Mouse (Mus musculus) adrenal gland (tissue): ENCODE measurements around the gene Stard3.

ENCODE experiments used
- intact Hi-C: fragments of 180-260 bp; cut with DNase I; formaldehyde crosslinking; loops from one replicate; pipeline ENCODE4 v1.15.1; 2025

The Stard3 gene

DNA sequence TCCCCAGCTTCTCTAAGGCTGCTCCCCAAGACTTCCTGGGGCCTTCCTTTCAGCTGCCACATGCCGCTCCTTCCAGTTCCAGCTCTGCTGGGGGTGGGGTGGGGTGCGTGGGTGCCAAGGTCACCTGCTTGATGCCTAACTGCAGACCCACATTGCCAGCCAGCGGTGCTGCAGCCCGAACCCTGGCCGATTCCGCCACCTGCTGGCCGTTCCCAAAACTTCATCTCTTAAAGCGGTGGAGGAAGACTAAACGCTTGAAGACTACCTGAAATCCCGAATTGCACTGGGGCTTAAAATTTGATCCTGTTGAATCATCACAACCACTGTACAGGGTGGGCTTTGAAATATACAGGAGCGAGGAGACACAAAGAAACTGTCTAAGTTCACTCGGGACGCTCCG, 12.9 kb upstream of the Stard3 start:
- intact Hi-C loops: no loop called here

DNA sequence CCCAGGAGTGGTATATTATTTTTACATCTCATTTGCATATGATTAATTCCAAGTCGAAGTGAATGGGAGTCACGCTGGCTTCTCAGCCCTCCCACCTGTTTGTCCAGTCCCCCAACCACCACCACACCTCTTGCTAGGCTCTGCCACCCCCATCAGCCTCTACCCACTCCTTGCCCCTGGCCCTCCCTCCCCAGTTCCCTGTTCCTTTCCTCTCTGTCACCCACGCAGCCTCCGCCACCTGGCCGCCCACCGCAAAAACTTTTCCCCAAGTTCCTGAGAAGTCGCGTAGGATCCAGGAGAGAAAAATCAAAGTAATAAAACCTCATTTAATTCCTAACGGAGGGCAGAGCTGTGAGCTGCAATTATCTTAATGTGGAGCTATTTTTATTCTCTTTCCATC, 12.0 kb upstream of the Stard3 start:
- intact Hi-C loops: no loop called here

DNA sequence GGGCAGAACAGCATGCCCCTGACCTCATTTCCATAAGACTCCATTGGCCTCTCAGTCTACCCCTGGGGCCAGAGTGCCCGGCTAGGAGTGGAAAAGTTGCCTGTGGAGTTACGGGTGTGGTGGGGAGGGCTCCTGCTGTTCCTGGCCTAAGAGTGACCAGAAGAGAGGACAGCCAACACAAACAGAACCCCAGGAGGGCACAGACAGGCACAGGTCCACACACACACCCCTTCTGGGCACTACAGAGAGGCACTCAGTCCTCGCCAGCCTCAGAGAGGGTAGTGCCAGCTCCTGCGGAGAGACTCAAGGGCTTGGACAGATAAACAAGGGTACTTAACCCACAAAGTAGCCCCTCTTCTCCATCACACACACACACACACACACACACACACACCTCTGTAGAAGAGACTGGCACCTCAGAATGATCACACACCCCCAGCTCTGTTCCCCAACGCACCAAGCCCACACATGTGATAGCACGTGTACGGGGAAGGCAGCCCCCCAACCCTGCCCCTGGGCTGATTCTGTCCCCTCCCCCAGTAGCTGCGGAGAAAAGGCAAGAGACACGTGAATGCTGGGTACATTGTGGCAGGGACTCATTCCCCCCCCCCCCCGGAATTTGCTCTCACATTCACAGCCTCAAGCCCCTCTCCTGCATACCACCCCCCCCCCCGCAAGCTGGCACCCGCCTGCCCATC, 10.6 kb upstream of the Stard3 start:
- intact Hi-C loops: no loop called here

DNA sequence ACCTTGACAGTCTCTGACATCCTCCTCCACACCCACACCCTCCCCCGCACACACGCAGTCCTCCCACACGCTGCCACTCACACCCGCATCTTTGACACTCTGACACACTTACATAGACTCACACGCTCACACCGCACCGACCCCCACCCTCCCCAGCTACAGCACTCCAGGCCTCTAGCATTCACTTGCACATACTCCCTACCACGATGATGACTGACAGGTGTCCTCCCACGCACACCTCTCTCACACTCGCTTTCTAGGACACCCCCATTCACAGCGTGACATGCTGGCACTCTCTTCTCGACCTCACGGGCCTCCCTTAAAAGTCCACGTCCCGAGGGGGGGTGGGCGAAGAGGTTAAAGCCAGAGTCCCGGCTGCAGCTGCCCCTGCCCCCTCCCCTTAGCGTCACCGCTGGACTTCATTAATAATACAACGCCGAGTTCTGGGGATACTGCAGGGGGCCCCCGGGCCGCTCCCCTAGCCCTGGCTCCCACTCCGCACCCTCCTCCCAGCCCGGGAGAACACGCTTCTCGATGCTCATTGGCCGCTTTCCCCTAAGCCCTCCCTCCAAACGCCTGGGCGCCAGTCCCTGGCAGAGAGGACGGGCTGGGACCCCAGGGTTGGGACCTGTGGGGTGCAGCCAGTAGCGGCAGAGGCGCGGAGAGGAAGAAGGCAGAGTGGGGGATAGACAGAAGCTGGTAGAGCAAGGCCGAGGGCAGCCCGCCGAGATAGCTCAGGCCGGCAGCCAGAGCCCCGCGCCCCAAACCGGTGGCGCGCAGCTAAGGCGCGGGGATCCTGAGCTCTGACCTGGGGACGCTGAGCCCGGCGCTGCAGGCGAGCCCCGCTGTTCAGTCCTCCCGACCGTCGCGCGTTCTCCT, 9.8 kb upstream of the Stard3 start, which contains the start of gene Ppp1r1b:
TSS of gene Ppp1r1b (plus strand) at position 322 of the 879 bp plus-strand sequence.
- intact Hi-C loops: no loop called here

DNA sequence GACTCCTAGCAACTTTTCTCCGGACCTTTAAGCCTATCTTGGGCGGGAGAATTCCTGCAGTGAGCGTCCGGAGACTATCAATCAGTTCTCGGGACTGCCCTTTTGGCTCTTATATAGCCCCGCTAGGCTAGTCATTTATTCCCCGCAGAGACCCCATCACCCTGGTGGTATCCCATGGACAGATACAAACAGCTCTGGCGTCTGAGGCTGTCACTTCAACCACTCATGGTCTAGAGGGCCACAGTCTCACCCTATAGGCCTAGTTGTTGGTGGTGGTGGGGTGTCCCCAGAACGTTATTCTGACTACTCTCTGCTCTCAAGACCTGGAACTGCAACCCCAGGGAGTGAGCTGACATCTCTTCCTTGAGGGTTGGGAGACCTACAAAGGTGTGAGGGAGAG, 8.9 kb upstream of the Stard3 start:
- intact Hi-C loops: no loop called here

DNA sequence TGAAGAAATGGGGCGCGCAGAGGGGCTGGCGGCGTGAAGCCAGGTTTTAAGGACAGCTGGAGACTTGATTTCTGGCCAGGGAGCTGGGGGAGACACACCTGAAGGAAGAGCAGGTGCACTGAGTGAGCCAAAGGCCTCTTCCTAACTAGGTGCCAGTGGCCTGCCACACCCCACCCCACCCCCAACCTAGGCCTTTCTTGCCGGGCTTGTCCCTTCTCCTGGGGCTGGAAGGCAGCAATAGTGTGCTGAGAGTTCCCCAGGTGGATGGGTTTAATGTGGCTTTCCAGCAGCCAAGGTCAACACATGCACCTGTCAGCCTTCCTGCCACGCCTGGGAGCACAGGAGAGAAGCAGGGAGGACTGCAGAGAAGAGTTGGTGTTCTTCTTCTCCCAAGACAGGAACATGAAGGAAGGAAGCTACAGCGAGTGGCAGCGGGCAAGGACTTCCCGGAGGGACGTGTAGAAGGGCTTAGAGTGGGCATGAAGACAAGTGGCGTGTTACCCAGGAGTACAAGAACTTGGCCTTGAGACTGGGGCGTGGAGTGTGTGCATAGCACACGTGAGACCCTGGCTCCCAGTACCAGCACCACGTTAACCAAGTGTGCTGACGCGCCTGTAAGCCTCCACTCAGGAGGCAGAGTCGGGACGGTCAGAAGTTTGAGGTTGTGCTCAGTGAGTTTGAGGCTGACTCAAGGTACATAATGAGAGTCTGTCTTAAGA, 5.7 kb upstream of the Stard3 start:
- intact Hi-C loops: no loop called here

DNA sequence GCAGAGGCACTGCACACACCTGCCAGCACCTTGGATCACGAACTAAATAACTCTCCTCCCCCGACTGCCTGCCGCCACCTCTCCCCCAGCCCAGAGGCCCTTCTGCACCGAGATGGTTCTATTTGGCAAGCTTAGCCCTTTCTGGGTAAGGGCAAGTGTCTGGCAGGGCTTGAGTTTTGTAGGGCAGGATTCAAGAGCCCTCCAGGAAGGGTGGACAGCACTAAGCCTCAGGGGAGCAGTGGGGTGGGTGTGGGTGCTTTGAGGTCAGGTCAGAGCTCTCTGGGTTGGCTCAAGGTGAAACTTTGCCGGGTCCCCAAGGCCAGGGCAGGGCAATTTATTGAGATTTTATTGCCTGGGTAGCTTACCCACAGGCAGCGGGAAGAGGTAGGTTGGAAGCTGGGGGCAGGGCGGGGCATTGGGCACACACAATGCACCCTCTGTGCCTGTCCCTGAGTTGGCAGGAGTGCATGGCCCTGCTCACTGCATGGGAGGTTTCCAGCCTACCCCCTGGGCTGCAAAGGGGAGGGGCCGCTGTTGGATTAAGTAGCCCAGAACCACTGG, 4.4 kb upstream of the Stard3 start:
- intact Hi-C loops: no loop called here

DNA sequence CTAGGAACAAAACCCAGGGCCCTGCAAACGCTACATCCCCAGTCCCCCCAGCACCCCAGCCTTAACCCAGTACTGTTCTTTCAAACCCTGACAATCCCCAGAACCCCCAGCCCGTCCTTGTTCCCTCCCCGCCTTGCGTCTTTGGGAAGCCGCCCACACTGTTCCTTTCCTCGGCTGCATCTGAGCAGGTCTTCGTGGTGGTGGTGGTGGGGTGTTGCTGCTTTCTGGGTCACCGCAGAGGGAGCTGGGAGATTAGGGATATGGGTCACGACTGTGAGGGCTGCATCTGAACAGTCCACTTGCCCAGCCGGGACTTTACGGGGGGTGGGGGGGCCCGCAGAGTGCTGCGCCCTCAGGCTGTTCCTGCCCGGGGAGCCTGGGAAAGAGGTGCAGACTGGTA, 3.7 kb upstream of the Stard3 start:
- intact Hi-C loops: no loop called here

DNA sequence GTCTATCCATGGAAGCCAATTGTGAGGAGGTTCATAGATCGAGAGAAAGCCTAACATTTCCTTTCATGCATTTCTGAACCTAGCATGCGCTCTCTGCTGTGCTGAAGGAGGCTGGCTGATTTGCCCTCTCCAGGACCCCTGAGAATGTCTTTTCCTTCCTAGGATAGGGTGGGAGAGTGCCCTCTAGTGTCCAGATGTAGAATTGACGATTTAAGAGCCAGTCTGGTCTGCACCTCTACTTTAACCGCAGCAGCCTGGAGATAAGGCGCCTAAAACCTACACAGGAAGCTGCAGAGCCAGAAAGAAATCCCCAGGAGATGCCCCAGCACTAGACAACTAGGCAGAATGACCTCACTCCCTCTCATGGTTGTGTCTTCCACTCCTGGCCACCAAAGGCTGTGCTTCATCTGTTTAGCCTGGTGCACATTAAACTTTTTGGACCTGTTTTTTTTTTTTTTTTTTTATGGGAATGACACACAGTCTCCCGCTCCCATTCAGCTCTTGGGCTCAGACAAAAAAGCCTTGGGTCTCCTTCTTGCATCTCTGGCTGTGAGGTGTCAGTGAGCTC, 2.4 kb upstream of the Stard3 start:
- intact Hi-C loops: no loop called here

DNA sequence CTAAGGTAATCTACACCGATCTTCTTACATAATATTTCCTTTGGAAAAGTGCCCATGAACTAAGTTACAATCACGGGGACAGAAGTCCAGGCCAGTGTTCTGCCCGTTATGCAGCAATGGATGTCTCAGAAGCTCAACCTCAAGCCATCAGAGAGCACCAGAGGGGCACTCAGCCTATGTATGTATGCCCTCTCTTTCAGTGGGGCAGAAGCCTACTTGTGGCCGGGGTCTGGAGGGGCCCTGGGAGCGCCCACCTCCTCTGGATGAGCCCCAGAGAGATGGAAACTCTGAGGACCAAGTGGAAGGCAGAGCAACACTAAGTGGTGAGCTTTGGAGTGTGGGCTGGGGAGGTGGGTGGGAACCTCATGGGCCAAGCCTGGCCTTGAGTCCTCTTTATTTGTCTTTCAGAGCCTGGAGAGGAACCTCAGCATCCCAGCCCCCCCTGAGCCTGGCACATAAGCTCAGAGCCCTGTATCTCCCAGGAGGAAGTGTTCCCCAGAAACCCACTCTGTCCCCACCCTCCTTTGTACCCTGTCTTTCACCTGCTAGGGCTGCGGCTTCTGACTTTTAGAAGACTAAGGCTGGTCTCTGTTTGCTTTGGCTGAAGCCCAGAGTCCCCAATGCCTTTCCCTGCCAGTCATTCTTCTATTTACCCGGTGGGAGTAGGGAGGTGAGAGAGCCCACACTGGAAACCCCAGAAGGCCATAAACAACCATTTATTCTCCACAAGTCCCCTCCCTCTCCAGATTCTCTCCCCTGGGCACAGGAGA, 1.4 kb upstream of the Stard3 start:
- intact Hi-C loops: no loop called here

DNA sequence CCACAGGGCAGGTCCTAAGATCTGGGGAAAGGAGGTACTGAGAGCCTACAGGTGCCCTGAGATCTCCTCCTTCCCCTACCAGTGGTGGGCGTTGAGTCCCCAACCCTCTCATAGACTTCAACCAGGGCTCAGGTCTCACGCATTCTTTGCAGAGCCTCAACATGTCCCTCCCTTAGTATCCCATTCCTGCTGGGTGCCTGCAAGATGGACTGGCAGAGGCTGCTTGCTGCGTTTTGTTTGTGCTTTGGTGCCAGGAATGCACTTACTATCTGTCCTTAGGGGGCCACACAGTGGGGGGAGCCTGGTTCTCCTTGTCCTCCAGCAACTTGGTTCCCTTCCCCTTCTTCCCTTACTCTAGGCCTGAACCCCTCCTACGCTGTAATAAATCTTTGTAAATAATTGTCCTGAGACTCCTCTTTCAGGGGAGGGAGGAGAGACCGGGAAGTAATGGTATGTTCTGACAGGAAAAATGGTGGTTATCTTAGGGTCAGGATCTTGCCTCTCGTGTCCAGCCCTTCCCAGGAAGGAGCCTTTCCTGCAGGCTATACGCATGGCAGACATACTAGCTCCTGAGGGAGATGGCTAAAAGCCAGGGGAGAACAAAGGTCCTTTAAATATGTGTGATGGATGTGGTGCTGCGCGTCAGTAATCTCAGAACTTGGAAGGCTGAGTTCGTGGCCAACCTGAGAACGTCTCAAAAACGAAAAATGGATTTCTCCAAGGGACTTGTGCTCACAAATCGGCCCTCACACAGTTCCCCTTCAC, 590 bp upstream of the Stard3 start:
- intact Hi-C loops: no loop called here

DNA sequence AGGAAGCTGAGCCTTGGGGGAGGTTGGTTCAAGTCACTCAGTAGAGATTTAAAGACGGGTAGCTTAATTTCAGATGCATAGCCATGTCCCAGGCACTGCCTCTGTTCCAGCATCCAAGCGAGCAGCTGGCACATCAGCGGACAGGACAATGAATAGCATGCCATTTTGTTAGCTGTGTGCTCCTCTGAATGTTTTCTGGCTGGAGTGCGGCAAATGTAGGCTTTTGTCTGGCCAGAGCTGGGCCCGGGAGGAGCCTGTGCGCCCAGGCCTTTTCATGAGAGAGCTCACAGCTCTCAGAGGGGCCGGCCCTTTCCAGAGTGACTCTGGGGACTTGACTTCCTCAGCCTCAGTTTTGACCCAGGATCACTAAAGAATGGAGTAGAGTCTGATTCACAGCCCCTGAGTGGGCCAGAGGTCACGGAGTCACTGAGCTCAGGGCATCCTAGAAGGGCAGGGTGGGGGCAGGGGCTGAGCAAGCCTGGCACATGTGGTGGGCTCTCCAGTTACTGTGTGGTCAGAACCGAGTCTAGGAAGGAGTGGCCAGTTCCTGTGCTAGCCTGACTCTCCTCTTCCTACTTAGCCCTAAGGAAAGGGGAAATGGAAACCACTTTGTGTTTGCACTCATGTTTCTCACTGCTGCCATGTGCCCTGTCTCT, 2.8 kb downstream of the Stard3 start:
- intact Hi-C loops: no loop called here

DNA sequence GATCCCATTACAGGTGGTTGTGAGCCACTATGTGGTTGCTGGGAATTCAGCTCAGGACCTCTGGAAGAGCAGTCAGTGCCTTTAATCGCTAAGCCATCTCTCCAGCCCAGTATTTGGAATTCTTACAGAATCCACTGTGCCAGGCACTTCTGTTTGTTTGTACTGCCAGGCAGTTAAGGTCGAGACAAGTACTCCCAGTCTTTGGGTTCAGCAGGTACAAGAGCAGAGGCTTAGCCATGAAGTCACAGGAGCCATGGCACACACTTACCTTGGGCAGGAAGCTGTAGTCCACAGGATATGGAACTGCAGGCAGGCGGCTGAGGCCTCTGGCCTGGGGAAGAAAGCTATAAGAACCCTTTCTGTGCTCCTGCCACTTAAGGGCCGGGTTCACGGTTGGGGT, 5.6 kb downstream of the Stard3 start:
- intact Hi-C loops: no loop called here

DNA sequence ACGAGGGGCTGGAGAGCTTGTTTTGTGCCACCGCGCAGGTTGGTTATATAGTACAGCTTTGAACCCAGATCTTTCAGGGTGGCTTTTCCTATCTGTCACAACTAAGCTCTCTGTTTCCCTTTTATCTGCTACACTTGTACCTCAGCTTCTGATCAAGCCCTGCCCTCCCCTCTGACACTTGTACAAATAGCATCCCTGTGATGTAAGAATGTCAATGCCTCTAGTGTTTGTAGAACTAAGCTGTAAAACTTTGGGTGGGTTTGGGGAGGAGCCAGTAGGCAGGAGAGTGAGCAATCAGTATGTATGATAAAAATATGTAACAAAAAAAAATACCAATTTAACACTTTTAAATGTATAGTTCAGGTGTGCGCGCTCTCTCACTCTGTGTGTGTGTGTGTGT, 6.2 kb downstream of the Stard3 start:
- intact Hi-C loops: no loop called here

DNA sequence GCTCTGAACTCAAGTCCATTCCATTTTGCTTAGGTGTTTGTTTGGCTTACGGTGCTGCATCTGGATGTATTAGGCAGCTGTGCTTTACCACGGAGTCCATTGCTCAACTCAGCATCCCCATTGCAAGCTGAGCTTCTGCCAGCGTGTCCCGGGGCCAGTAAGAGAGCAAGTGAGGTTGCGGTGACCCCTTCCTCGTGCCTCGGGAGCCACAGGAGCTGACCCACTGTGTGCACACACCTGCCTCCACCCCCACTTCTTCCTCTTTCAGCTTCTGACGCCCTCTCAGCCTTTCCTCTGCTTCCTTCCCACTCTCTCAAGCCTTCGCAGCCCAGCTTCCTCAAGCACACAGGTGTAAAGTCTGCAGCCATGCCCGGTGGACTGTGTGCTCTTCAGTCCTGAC, 8.1 kb downstream of the Stard3 start:
- intact Hi-C loops: no loop called here

DNA sequence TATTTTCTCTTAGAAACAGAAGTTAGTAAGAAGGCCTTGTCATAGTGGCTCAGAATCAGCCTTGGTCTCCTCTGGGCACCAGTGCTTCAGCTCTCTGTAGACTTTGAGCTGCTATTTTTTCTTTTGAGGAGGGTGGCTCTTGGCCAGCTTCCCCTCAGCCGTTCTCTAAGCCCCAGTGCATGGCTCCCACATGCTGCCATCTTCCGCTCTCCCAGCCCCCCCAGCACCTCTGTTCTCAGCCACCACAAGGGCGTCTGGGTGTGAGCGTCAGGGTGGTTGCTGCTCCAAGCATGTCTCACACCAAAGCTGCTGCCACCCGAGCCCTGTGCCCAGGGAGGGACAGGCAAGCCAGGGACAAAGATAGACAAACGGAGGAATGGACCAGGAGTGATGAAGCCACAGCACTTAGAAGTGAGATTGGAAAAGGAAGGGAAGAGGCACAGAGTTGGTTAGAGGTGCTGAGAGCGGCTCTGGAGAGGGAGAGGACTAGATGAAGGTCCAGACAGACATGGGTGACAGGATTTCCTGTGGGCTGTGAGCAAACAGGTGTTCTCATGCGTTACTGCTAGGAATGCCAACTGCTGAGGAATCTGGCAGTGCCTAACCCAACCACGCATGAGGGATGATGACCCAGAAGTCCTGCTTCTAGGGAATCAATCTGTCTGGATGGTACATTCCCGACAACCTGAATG, 9.1 kb downstream of the Stard3 start:
- intact Hi-C loops: no loop called here

DNA sequence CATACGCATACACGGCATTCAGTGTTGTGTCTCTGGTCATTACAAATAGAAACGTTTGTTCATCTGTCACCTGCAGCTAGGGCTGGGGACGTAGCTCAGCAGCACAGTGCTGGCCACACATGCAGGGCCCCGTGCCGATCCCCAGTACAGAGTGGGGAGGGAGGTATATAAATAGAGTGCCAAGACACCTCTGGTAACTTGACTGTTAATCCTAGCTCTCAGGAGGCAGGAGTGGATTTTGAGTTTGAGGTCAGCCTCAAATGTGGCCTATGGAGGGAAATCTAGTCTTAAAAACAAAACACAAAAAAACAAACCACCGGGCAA, 9.7 kb downstream of the Stard3 start:
- intact Hi-C loops: no loop called here

DNA sequence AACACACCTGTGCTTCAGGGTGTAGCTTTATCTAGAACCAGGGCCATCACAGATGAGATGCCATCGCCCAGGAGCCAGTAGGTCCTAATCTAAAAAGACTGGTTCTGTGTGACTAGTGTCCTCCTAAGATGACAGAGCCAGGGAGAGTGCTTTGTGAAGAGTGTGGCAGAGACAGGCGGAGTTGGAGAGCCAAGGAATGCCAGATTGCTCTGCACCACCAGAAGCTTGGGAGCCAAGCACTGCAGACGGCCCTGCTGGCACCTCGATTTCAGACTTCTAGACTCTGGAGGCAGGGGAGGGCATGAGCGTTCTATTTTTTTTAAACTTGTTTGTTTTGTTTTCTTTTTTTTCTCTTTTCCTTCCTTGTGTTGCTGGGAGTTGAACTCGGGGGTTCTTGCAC, 11.2 kb downstream of the Stard3 start:
- intact Hi-C loops: no loop called here

DNA sequence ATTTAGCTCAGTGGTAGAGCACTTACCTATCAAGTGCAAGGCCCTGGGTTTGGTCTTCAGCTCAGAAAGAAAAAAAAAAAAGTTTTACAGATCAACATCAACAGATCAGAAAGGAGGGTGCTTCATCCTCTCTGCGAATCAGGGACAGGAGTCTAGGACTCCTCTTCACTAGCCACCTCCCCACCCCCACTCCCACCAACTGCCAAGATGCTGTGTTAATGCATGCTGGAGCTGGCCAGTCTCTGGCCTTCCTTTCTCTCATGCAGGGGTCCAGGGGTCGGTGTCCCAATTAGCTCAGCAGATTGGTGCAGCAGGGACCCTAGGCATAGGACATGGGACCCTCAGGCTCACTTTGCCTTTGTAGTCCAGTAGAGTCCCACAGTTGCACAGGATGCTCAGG, 12.4 kb downstream of the Stard3 start:
- intact Hi-C loops: no loop called here
